Mouse (Mus musculus): ENCODE results near the gene Ano6. TPM values are rescaled to one million over a fixed set of nuclear protein-coding genes. Genes with fewer than 3 reads are reported as not detected.

Gene Ano6
- total and polyA plus RNA-seq, 3 experiments = 14.9 to 27.0 (median 18.4) TPM

DNA sequence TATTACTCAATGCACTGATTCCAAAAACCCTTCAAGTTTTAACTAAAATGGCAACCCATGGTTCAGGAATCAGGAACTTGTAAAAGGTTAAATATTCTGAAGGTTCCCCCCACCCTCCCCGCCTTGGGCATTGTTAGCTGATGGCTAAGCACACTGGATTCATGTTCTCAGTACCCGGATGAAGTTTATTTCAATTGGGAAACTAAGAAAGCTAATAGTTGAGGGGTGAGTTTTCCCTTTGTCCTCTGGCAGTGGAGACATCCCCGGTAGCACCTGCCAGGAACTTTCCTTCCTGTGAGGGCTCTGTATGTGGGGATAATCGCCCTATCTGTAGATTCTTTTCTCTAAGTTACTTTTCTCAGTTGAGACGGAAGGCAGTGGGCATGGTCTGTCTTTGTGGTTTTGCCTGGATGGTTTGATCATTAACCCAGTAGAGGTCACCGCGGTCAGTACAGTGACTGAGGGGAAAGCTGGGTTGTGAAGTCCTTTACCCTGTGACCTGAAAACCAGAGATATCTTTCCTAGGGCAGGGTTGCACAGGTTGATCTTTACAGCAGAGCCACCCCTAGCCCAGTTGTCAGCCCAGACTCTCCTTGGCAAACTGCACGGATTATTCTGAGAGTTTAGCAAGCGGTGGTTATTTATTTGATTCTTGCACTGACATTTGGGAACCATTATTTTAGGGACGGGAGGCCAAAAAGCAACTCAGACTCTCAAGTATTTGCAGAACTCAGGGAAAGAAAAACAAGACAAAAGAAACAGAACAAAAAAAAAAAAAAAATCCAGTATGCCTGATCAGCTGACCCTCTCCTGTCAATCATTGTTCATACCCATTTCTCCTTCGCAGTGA lies 47.8 kb downstream of the Ano6 start:
- dilution Hi-C loops (cut with MboI; ENCODE audit: extremely low pct_ligation_motif_present, extremely low pct_unique_long_range_greater_than_20kb, low sequenced_read_pairs) = no loop called here
- no peak for DNase-seq (ENCODE audit: extremely low read depth)
- H3K4me1 ChIP-seq (ENCODE audit: control insufficient read depth in 1 of 2, insufficient read depth in 2 of 2) = peaks cover 0 to 12% of the 10 kb centered on the region in 2 experiments; a peak in 1 of 4 replicates
- in situ Hi-C loops (cut with MboI; ENCODE audit: low pct_ligation_motif_present, low pct_unique_long_range_greater_than_20kb, low sequenced_read_pairs) = no loop called here
- no peaks in the 10 kb centered on the region for H3K9me3 ChIP-seq (replicated peaks; ENCODE audit: low read length)
- 0 out of 2 replicates have a peak, but pooled peaks cover 2% of the 10 kb centered on the region for H3K79me2 ChIP-seq (replicated peaks; ENCODE audit: control insufficient read depth, extremely low read depth, insufficient read depth, poor library complexity, severe bottlenecking)
- H3K27ac ChIP-seq (ENCODE audit: insufficient read depth, low read depth) = no peak overlapping the region
- H3K27me3 ChIP-seq (replicated peaks) = no peaks in the 10 kb centered on the region
- H3K9ac ChIP-seq (ENCODE audit: insufficient read depth, low read depth) = no peak overlapping the region
- H3K36me3 ChIP-seq (replicated peaks in 1 of 2; ENCODE audit: control insufficient read depth in 1 of 2, insufficient read depth in 1 of 2, low read length in 1 of 2) = peaks cover 0 to 33% of the 10 kb centered on the region in 2 experiments
- no peak overlapping the region for H3K4me3 ChIP-seq (replicated peaks in 1 of 3; ENCODE audit: low read depth in 2 of 3, low read length in 2 of 3, poor library complexity in 1 of 3)
- no peak overlapping the region for H3K4me2 ChIP-seq (ENCODE audit: insufficient read depth, low read depth, poor library complexity, severe bottlenecking)
- TF ChIP-seq CHD2 (IDR thresholded peaks at IDR 0.05; ENCODE audit: low read length) (no peak), ZNF384 (IDR thresholded peaks at IDR 0.05; ENCODE audit: low read depth, low read length) (0 out of 2 replicates have a peak, but pooled peaks have one; percentile 25)

DNA sequence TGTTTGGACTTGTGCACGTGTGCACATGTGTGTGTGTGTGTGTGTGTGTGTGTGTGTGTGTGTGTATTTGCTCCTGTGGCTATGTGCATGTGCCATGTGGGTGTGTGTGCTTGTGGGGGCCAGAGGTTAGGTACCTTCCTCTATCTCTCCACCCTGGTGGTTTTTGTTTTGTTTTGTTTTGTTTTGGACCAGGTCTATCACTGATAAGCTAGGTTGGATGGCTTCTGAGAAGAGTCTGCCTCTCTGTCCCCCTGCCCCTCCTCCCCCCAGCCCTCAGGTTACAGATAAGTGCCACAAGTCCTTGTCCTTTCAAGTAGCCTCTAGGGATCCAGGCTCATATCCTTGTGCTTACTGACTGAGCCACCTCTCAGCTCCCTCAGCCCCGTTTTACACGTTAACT lies 49.1 kb downstream of the Ano6 start:
- H3K4me2 ChIP-seq (ENCODE audit: insufficient read depth, low read depth, poor library complexity, severe bottlenecking) = no peak overlapping the region
- H3K36me3 ChIP-seq (replicated peaks in 1 of 2; ENCODE audit: control insufficient read depth in 1 of 2, insufficient read depth in 1 of 2, low read length in 1 of 2) = peaks cover 0 to 30% of the 10 kb centered on the region in 2 experiments
- 0 out of 2 replicates have a peak, but pooled peaks cover 2% of the 10 kb centered on the region for H3K79me2 ChIP-seq (replicated peaks; ENCODE audit: control insufficient read depth, extremely low read depth, insufficient read depth, poor library complexity, severe bottlenecking)
- H3K9ac ChIP-seq (ENCODE audit: insufficient read depth, low read depth) = no peak overlapping the region
- H3K4me3 ChIP-seq (replicated peaks in 1 of 3; ENCODE audit: low read depth in 2 of 3, low read length in 2 of 3, poor library complexity in 1 of 3) = no peak overlapping the region
- in situ Hi-C loops (cut with MboI; ENCODE audit: low pct_ligation_motif_present, low pct_unique_long_range_greater_than_20kb, low sequenced_read_pairs) (no loop called here), dilution Hi-C loops (cut with MboI; ENCODE audit: extremely low pct_ligation_motif_present, extremely low pct_unique_long_range_greater_than_20kb, low sequenced_read_pairs) (no loop called here)
- no peak for DNase-seq (ENCODE audit: extremely low read depth)
- H3K9me3 ChIP-seq (replicated peaks; ENCODE audit: low read length) = no peaks in the 10 kb centered on the region
- H3K4me1 ChIP-seq (ENCODE audit: control insufficient read depth in 1 of 2, insufficient read depth in 2 of 2) = peaks cover 0 to 12% of the 10 kb centered on the region in 2 experiments; a peak in 1 of 4 replicates
- no peaks in the 10 kb centered on the region for H3K27me3 ChIP-seq (replicated peaks)
- TF ChIP-seq MAFK (IDR thresholded peaks at IDR 0.05; ENCODE audit: insufficient replicate concordance, low read length) = no peak
- TF ChIP-seq POLR2AphosphoS2 (IDR thresholded peaks at IDR 0.05; ENCODE audit: low read depth, low read length) = no peak
- no peak for TF ChIP-seq ETS1 (conservative IDR thresholded peaks at IDR 0.05; ENCODE audit: low read depth, low read length)
- TF ChIP-seq MEF2A (IDR thresholded peaks at IDR 0.05; ENCODE audit: borderline replicate concordance, low read depth, low read length) = no peak
- TF ChIP-seq USF2 (conservative IDR thresholded peaks at IDR 0.05; ENCODE audit: low read depth, low read length) = no peak
- TF ChIP-seq PAX5 (IDR thresholded peaks at IDR 0.05; ENCODE audit: low read length) = no peak
- TF ChIP-seq JUND (conservative IDR thresholded peaks at IDR 0.05; ENCODE audit: low read depth, low read length) = no peak
- TF ChIP-seq E2F4 (IDR thresholded peaks at IDR 0.05; ENCODE audit: insufficient replicate concordance, low read depth, low read length) = no peak
- TF ChIP-seq ZNF384 (IDR thresholded peaks at IDR 0.05; ENCODE audit: low read depth, low read length) = no peak
- no peak for TF ChIP-seq POLR2A (IDR thresholded peaks at IDR 0.05; ENCODE audit: low read depth, low read length)
- TF ChIP-seq NRF1 (IDR thresholded peaks at IDR 0.05; ENCODE audit: low read depth, low read length) = no peak
- TF ChIP-seq CHD2 (IDR thresholded peaks at IDR 0.05; ENCODE audit: low read length) = no peak
- TF ChIP-seq CTCF (conservative IDR thresholded peaks at IDR 0.05 in 1 of 2, IDR thresholded peaks at IDR 0.05 in 1 of 2; ENCODE audit: low read depth in 2 of 2, low read length in 2 of 2) = no peak
- TF ChIP-seq IRF4 (IDR thresholded peaks at IDR 0.05; ENCODE audit: low read depth, low read length) = no peak
- no peak for TF ChIP-seq MAX (IDR thresholded peaks at IDR 0.05; ENCODE audit: low read length)
- TF ChIP-seq UBTF (IDR thresholded peaks at IDR 0.05; ENCODE audit: low read depth, low read length) = no peak
- TF ChIP-seq ZC3H11A (IDR thresholded peaks at IDR 0.05; ENCODE audit: low read depth, low read length) = no peak
- no peak for TF ChIP-seq MAZ (IDR thresholded peaks at IDR 0.05; ENCODE audit: low read depth, low read length)
- no peak for TF ChIP-seq GABPA (IDR thresholded peaks at IDR 0.05; ENCODE audit: insufficient replicate concordance, low read depth, low read length)
- no peak overlapping the region for H3K27ac ChIP-seq (ENCODE audit: insufficient read depth, low read depth)

Measured in CH12.LX (cell line).